Mouse (Mus musculus) right cerebral cortex, postnatal 4 days (tissue): ENCODE results near the gene Adcy9.
"Not testable (repeated sequence)": the region's sequence is repeated elsewhere in the genome, so short reads cannot be mapped to it uniquely, and the experiment has no call there.

Experiments used
- DNase-seq: peaks from one replicate; pipeline ENCODE4 v3.0.0-alpha.2; 2022

Gene Adcy9

GRCm38 (mm10) chr16:4377556-4377955, 42.7 kb downstream of the Adcy9 start:
- DNase-seq: no peak

- DNase-seq: no peak
Observed at GRCm38 (mm10) chr16:4374780-4375380, 45.4 kb downstream of the Adcy9 start.

GRCm38 (mm10) chr16:4374270-4374669, 46.0 kb downstream of the Adcy9 start:
- no peak for DNase-seq

GRCm38 (mm10) chr16:4371039-4371438, 49.3 kb downstream of the Adcy9 start:
- DNase-seq: no peak

GRCm38 (mm10) chr16:4370141-4370541, 50.2 kb downstream of the Adcy9 start:
- DNase-seq: peak; percentile 7

GRCm38 (mm10) chr16:4367930-4368329, 52.4 kb downstream of the Adcy9 start:
- DNase-seq: no peak

GRCm38 (mm10) chr16:4367291-4367690, 53.0 kb downstream of the Adcy9 start:
- DNase-seq: no peak

- DNase-seq: no peak
Observed at GRCm38 (mm10) chr16:4366671-4367070, 53.6 kb downstream of the Adcy9 start.

GRCm38 (mm10) chr16:4363341-4364116, 56.8 kb downstream of the Adcy9 start:
- no peak for DNase-seq

GRCm38 (mm10) chr16:4355260-4356043, 64.8 kb downstream of the Adcy9 start:
- no peak for DNase-seq

GRCm38 (mm10) chr16:4342579-4342978, 77.7 kb downstream of the Adcy9 start:
- DNase-seq: no peak

- DNase-seq: no peak
Observed at GRCm38 (mm10) chr16:4341316-4342062, 78.8 kb downstream of the Adcy9 start.

- not testable (repeated sequence) for DNase-seq
Observed at GRCm38 (mm10) chr16:4339216-4339615, 81.1 kb downstream of the Adcy9 start.

- DNase-seq: no peak
Observed at GRCm38 (mm10) chr16:4337269-4337668, 83.0 kb downstream of the Adcy9 start.

GRCm38 (mm10) chr16:4333788-4334187, 86.5 kb downstream of the Adcy9 start:
- DNase-seq: no peak

- DNase-seq: no peak
Observed at GRCm38 (mm10) chr16:4333371-4333770, 86.9 kb downstream of the Adcy9 start.

- DNase-seq: no peak
Observed at GRCm38 (mm10) chr16:4327081-4327480, 93.2 kb downstream of the Adcy9 start.

GRCm38 (mm10) chr16:4325801-4326200, 94.5 kb downstream of the Adcy9 start:
- no peak for DNase-seq

- no peak for DNase-seq
Observed at GRCm38 (mm10) chr16:4324967-4325366, 95.3 kb downstream of the Adcy9 start.

- DNase-seq: no peak
Observed at GRCm38 (mm10) chr16:4320856-4321255, 99.4 kb downstream of the Adcy9 start.

- peak; percentile 38 for DNase-seq
Observed at GRCm38 (mm10) chr16:4318001-4318526, 102.2 kb downstream of the Adcy9 start.

- DNase-seq: peak; percentile 66
Observed at GRCm38 (mm10) chr16:4316094-4316474, 104.2 kb downstream of the Adcy9 start.
